Mouse (Mus musculus) midbrain, embryonic 12.5 days (tissue): ENCODE data around the gene Esam. TPM values are rescaled to one million over a fixed set of nuclear protein-coding genes. Genes with fewer than 3 reads are reported as not detected.

ENCODE experiments used
- ATAC-seq: fragments of 200-750 bp; cut with Nextera tagmentation; 2 replicates; pipeline ENCODE4 v1.8.0; 2017; ENCODE audit warnings: low read depth, moderate TSS enrichment, moderate library complexity; ENCODE audit not compliant: low FRiP score
- H3K27ac ChIP-seq: fragments of 300-500 bp; sonication (generic); replicated peaks from 2 replicates; pipeline ENCODE4 v1.5.1; 2016; ENCODE audit warnings: mild to moderate bottlenecking
- H3K27me3 ChIP-seq: fragments of 300-500 bp; sonication (generic); 2 replicates; pipeline ENCODE4 v1.6.1; 2016; ENCODE audit warnings: mild to moderate bottlenecking
- H3K36me3 ChIP-seq: fragments of 300-500 bp; sonication (generic); 2 replicates; pipeline ENCODE4 v1.6.1; 2016
- H3K4me1 ChIP-seq: fragments of 300-500 bp; sonication (generic); 2 replicates; pipeline ENCODE4 v1.6.1; 2016
- H3K4me2 ChIP-seq: fragments of 300-500 bp; sonication (generic); replicated peaks from 2 replicates; pipeline ENCODE4 v1.6.1; 2016; ENCODE audit warnings: mild to moderate bottlenecking, moderate library complexity
- H3K4me3 ChIP-seq: fragments of 300-500 bp; sonication (generic); 2 replicates; pipeline ENCODE4 v1.5.1; 2016; ENCODE audit warnings: mild to moderate bottlenecking
- H3K9ac ChIP-seq: fragments of 300-500 bp; sonication (generic); replicated peaks from 2 replicates; pipeline ENCODE4 v1.6.1; 2016; ENCODE audit warnings: mild to moderate bottlenecking, moderate library complexity
- H3K9me3 ChIP-seq: fragments of 300-500 bp; sonication (generic); 2 replicates; pipeline ENCODE4 v1.6.1; 2016; ENCODE audit warnings: mild to moderate bottlenecking
- WGBS: fragments of 180-500 bp; shearing (Covaris S2); methylation state at CpG from one replicate; pipeline ENCODE4 v1.1.7; 2016; 5-methylcytosine and 5-hydroxymethylcytosine counted together
- polyA plus RNA-seq: library from polyadenylated mRNA; unstranded; fragments of >200 nt; fragmentation: Nextera tagmentation; extraction: Ambion mirVana; gene quantifications from 2 replicates; pipeline ENCODE4 v1.2.1, GENCODE M21; 2016

The Esam gene
- 29.3 and 30.2 TPM in 2 replicates for polyA plus RNA-seq

- Histone ChIP-seq H3K9ac (no peak within 1 kb of the TSS), H3K27me3 (peaks cover 74% of the 10 kb centered on the region), H3K27ac (no peak within 1 kb of the TSS), H3K4me3 (peak within 1 kb of the TSS; percentile 2; the same call in 1 of the 2 replicates), H3K9me3 (no peaks in the 10 kb centered on the region), H3K4me1 (peaks cover 34% of the 10 kb centered on the region), H3K36me3 (peaks cover 18% of the 10 kb centered on the region), H3K4me2 (0 out of 2 replicates have a peak within 1 kb of the TSS, but pooled peaks have one; percentile 22)
- 0 out of 2 replicates have a peak, but pooled peaks have one; percentile 12 for ATAC-seq
- WGBS, result 3% methylated on average over 41 of the region's 41 CpGs
Observed at GRCm38 (mm10) chr9:37527396-37528224, at the start of gene Esam. Esam (plus strand) TSS chr9:37528078.

- ATAC-seq, result no peak
- Histone ChIP-seq H3K27ac (no peak overlapping the region), H3K27me3 (no peaks in the 10 kb centered on the region), H3K9me3 (no peaks in the 10 kb centered on the region), H3K4me3 (no peak overlapping the region), H3K4me1 (peaks cover 14% of the 10 kb centered on the region), H3K9ac (no peak overlapping the region), H3K4me2 (no peak overlapping the region), H3K36me3 (no peaks in the 10 kb centered on the region)
- WGBS, result 66% methylated on average over 5 of the region's 5 CpGs
Observed at GRCm38 (mm10) chr9:37485146-37485545, 42.7 kb upstream of the Esam start.

GRCm38 (mm10) chr9:37488041-37488440 is 39.8 kb upstream of the Esam start:
- 27% methylated on average over 4 of the region's 4 CpGs for WGBS
- H3K9ac ChIP-seq, result peak overlapping the region; percentile 97; the same call in 1 of the 2 replicates
- peak overlapping the region; percentile 84 for H3K4me2 ChIP-seq
- no peaks in the 10 kb centered on the region for H3K27me3 ChIP-seq
- H3K36me3 ChIP-seq, result no peaks in the 10 kb centered on the region
- H3K9me3 ChIP-seq, result no peaks in the 10 kb centered on the region
- peak overlapping the region; percentile 99 for H3K4me3 ChIP-seq
- ATAC-seq, result no peak
- H3K27ac ChIP-seq, result no peak overlapping the region; the same call in 1 of the 2 replicates
- H3K4me1 ChIP-seq, result peaks cover 27% of the 10 kb centered on the region

GRCm38 (mm10) chr9:37488611-37489396 is 39.1 kb upstream of the Esam start, which contains the start of gene Msantd2:
Msantd2 (plus strand) TSS chr9:37489319.
- H3K36me3 ChIP-seq, result no peaks in the 10 kb centered on the region
- under 1% methylated on average over 33 of the region's 44 CpGs for WGBS
- H3K4me3 ChIP-seq, result peak within 1 kb of the TSS; percentile 99
- no peaks in the 10 kb centered on the region for H3K27me3 ChIP-seq
- peaks cover 27% of the 10 kb centered on the region for H3K4me1 ChIP-seq
- H3K27ac ChIP-seq, result peak within 1 kb of the TSS; percentile 98
- peak; percentile 98 for ATAC-seq
- H3K4me2 ChIP-seq, result peak within 1 kb of the TSS; percentile 84
- no peaks in the 10 kb centered on the region for H3K9me3 ChIP-seq
- peak within 1 kb of the TSS; percentile 97 for H3K9ac ChIP-seq

- peak; percentile 83 for ATAC-seq
- no peaks in the 10 kb centered on the region for H3K36me3 ChIP-seq
- H3K27me3 ChIP-seq, result no peaks in the 10 kb centered on the region
- peak overlapping the region; percentile 97 for H3K9ac ChIP-seq
- H3K27ac ChIP-seq, result peak overlapping the region; percentile 98
- no peaks in the 10 kb centered on the region for H3K9me3 ChIP-seq
- peak overlapping the region; percentile 84 for H3K4me2 ChIP-seq
- H3K4me3 ChIP-seq, result peak overlapping the region; percentile 99
- under 1% methylated on average over 69 of the region's 75 CpGs for WGBS
- H3K4me1 ChIP-seq, result peaks cover 27% of the 10 kb centered on the region
Observed at GRCm38 (mm10) chr9:37489446-37490120, 38.3 kb upstream of the Esam start.

- Histone ChIP-seq H3K4me2 (no peak overlapping the region), H3K4me3 (no peak overlapping the region), H3K4me1 (peaks cover 6% of the 10 kb centered on the region), H3K36me3 (no peaks in the 10 kb centered on the region), H3K27me3 (no peaks in the 10 kb centered on the region), H3K9me3 (no peaks in the 10 kb centered on the region), H3K9ac (no peak overlapping the region), H3K27ac (no peak overlapping the region)
- WGBS, result 84% methylated on average over 3 of the region's 3 CpGs
- ATAC-seq, result no peak
Observed at GRCm38 (mm10) chr9:37495761-37496160, 32.1 kb upstream of the Esam start.

- no peaks in the 10 kb centered on the region for H3K9me3 ChIP-seq
- no peak overlapping the region for H3K4me2 ChIP-seq
- no peak for ATAC-seq
- H3K36me3 ChIP-seq, result no peaks in the 10 kb centered on the region
- H3K4me1 ChIP-seq, result peaks cover 2% of the 10 kb centered on the region; the same call in 1 of the 2 replicates
- H3K27me3 ChIP-seq, result no peaks in the 10 kb centered on the region
- no peak overlapping the region for H3K4me3 ChIP-seq
- H3K27ac ChIP-seq, result no peak overlapping the region
- no peak overlapping the region for H3K9ac ChIP-seq
Observed at GRCm38 (mm10) chr9:37496325-37496724, 31.6 kb upstream of the Esam start.

- Histone ChIP-seq H3K36me3 (no peaks in the 10 kb centered on the region), H3K9me3 (no peaks in the 10 kb centered on the region), H3K27me3 (no peaks in the 10 kb centered on the region), H3K4me3 (no peak overlapping the region), H3K9ac (no peak overlapping the region), H3K4me2 (no peak overlapping the region), H3K4me1 (no peaks in the 10 kb centered on the region), H3K27ac (no peak overlapping the region)
- WGBS, result 64% methylated on average over 3 of the region's 3 CpGs
- ATAC-seq, result no peak
Observed at GRCm38 (mm10) chr9:37500201-37500600, 27.7 kb upstream of the Esam start.

GRCm38 (mm10) chr9:37501170-37501569 is 26.7 kb upstream of the Esam start:
- no peaks in the 10 kb centered on the region for H3K36me3 ChIP-seq
- WGBS, result 96% methylated on average over 1 of the region's 1 CpGs
- no peak for ATAC-seq

GRCm38 (mm10) chr9:37504348-37504747 is 23.5 kb upstream of the Esam start:
- Histone ChIP-seq H3K9me3 (no peaks in the 10 kb centered on the region), H3K27ac (no peak overlapping the region), H3K4me1 (no peaks in the 10 kb centered on the region), H3K4me2 (no peak overlapping the region), H3K27me3 (no peaks in the 10 kb centered on the region), H3K4me3 (no peak overlapping the region), H3K36me3 (no peaks in the 10 kb centered on the region), H3K9ac (no peak overlapping the region)
- no peak for ATAC-seq

More at GRCm38 (mm10) chr9:37501170-37501569, 26.7 kb upstream of the Esam start:
- H3K4me3 ChIP-seq, result no peak overlapping the region
- H3K27me3 ChIP-seq, result no peaks in the 10 kb centered on the region
- H3K27ac ChIP-seq, result no peak overlapping the region
- H3K4me1 ChIP-seq, result no peaks in the 10 kb centered on the region
- H3K4me2 ChIP-seq, result no peak overlapping the region
- no peak overlapping the region for H3K9ac ChIP-seq
- H3K9me3 ChIP-seq, result no peaks in the 10 kb centered on the region

GRCm38 (mm10) chr9:37506023-37506422 is 21.9 kb upstream of the Esam start:
- no peak overlapping the region for H3K9ac ChIP-seq
- no peak overlapping the region for H3K4me2 ChIP-seq
- H3K36me3 ChIP-seq, result no peaks in the 10 kb centered on the region
- ATAC-seq, result no peak
- H3K4me1 ChIP-seq, result no peaks in the 10 kb centered on the region
- no peak overlapping the region for H3K4me3 ChIP-seq
- no peaks in the 10 kb centered on the region for H3K27me3 ChIP-seq
- H3K9me3 ChIP-seq, result no peaks in the 10 kb centered on the region
- 97% methylated on average over 1 of the region's 1 CpGs for WGBS
- H3K27ac ChIP-seq, result no peak overlapping the region
